In the genomic region with DNA sequence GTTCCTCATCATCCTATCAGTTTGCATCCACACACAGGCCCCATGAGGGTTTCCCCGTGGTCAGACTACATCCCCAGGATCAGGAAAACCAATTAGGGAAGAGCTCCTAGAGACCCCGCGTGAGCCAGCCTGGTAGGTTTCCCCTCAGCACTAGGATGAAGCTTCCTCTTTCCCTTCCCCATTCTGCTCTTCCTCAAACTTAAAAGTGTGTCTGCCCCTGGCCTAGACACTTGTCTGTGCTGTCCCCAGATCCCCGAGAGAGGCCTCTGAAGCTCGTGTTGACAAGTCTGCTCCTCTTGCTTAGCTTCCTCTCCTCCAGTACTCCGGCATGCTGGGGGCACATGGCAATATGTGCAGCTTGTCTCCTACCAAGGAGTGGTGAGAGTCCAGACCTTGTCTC, we compare ENCODE assay signal across 1 mouse cellular context.
TF ChIP-seq lines count a peak whose summit lies in the region.

No protein-coding gene starts in this region.

TF ChIP-seq in MEL, 35 proteins besides CTCF, POLR2A, EP300 and RAD21 (continued from another document):
- TF ChIP-seq ELF1 (IDR thresholded peaks at IDR 0.05; ENCODE audit: low read depth, low read length) (no peak), GABPA (IDR thresholded peaks at IDR 0.05; ENCODE audit: low read depth, low read length) (no peak), ZMIZ1 (IDR thresholded peaks at IDR 0.05; ENCODE audit: low read depth, low read length) (no peak), SMC3 (IDR thresholded peaks at IDR 0.05; ENCODE audit: low read depth, low read length) (no peak)
